Mouse (Mus musculus) bone marrow macrophage, adult 2 months (primary cell): ENCODE results near the gene Scoc.

Source experiments
- CTCF ChIP-seq: IDR thresholded peaks from 2 replicates; pipeline ENCODE4 v1.5.1; 2012; ENCODE audit warnings: low read depth, mild to moderate bottlenecking, low read length, moderate library complexity
- POLR2A ChIP-seq: IDR thresholded peaks from 2 replicates; pipeline ENCODE4 v1.6.1; 2012; ENCODE audit warnings: mild to moderate bottlenecking, low read depth, low read length, borderline replicate concordance

GRCm38 (mm10) chr8:83394325-83394724 is 63.9 kb downstream of the Scoc start:
- TF ChIP-seq POLR2A: no peak
- no peak for TF ChIP-seq CTCF
